Mouse (Mus musculus) spleen, adult 12 weeks (tissue): ENCODE results near the gene Mterf4.

Source experiments
- DNase-seq: peaks from one replicate; pipeline ENCODE4 v3.0.0; 2022; ENCODE audit warnings: low spot score

Gene Mterf4

DNA sequence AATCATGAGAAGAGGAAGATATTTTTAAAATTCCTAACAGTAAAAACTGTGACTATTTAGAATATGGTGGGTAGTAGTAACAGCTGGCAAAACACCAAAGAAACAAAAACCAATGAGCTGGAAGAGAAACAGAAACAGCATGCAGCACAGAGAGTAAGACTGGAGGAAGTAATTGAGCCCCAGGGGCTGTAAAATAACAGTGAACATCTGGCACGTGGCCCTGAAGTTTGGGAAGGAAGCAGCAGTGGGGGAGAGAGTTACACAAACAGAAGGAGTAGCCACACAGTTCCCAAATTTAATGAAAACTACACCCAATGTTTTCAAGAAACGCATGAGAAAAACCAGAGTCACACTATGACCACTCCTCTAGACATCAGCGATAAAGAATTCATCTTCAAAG, 38.5 kb downstream of the Mterf4 start:
- DNase-seq: no peak

- DNase-seq: no peak
Observed at GRCm38 (mm10) chr1:93257560-93257959, 48.2 kb downstream of the Mterf4 start.

DNA sequence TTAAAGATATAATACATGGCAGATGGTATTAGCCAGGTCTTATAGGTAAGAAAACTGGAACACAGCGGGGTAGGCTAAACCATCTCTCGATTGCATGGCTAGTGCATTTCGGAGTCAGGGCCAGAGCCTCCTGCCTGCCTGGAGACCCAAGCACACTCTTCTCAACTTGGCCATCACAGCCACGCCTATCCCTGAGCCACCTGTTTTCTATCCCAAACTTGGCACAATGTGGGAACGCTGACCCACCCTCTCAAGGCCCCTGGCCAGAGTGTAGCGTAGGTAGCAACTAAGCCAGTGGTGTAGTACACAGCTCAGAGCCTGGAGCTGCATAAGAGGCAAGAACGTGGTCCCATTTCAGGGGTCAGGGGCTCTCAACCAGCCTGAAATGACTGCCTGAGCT, 50.0 kb downstream of the Mterf4 start:
- DNase-seq: no peak

DNA sequence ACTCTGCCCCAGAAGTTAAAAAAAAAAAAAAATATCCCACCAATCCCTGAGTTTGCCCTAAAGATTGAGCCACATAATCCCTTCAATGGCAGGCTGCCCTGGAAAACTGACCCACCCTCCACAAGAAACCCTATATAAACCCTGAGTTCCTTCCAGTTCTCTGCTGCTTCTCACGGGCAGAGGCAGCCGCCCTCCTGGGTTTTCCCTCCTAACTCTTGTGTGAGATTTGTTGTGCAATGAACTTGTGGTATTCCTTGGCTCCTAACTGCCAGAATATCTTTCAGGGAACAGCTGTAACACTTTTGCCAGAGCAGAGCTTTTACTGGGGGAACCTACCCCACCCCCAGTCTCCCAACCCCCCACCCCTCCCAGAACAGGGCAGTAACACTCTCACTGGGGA, 53.1 kb downstream of the Mterf4 start:
- no peak for DNase-seq
